Mouse (Mus musculus): ENCODE data around the gene G3bp1. TPM values are rescaled to one million over a fixed set of nuclear protein-coding genes. Genes with fewer than 3 reads are reported as not detected.
A peak's percentile ranks its signal among the peaks of the same experiment; 100 is the strongest.

Gene G3bp1
- polyA plus RNA-seq, 1 experiment from 2014 or later: 140 TPM

- Histone ChIP-seq H3K4me3 (no peak overlapping the region), H3K36me3 (no peaks in the 10 kb centered on the region), H3K4me2 (no peak overlapping the region), H3K9me3 (replicated peaks) (no peaks in the 10 kb centered on the region), H3K27ac (ENCODE audit: poor library complexity, severe bottlenecking) (no peak overlapping the region), H3K9ac (no peak overlapping the region), H3K27me3 (replicated peaks) (no peaks in the 10 kb centered on the region), H3K4me1 (replicated peaks) (peaks cover 20% of the 10 kb centered on the region)
- 80% methylated on average over 3 of the region's 3 CpGs for WGBS
- no peak for ATAC-seq (ENCODE audit: insufficient number of reproducible peaks, low FRiP score)
Observed at GRCm38 (mm10) chr11:55465177-55465576, 4.3 kb upstream of the G3bp1 start.

GRCm38 (mm10) chr11:55468012-55468411, 1.5 kb upstream of the G3bp1 start:
- Histone ChIP-seq H3K36me3 (peaks cover 10% of the 10 kb centered on the region; the same call in 1 of the 2 replicates), H3K4me3 (peak overlapping the region; percentile 54)

GRCm38 (mm10) chr11:55468611-55469047, 856 bp upstream of the G3bp1 start:
- H3K27ac ChIP-seq (ENCODE audit: poor library complexity, severe bottlenecking): peak overlapping the region; percentile 94
- H3K4me1 ChIP-seq (replicated peaks): peaks cover 28% of the 10 kb centered on the region
- H3K4me2 ChIP-seq: peak overlapping the region; percentile 78
- H3K36me3 ChIP-seq: peaks cover 10% of the 10 kb centered on the region; the same call in 1 of the 2 replicates
- peak overlapping the region; percentile 81 for H3K9ac ChIP-seq
- no peaks in the 10 kb centered on the region for H3K9me3 ChIP-seq (replicated peaks)
- H3K27me3 ChIP-seq (replicated peaks): no peaks in the 10 kb centered on the region
- H3K4me3 ChIP-seq: peak overlapping the region; percentile 54
- no peak for ATAC-seq (ENCODE audit: insufficient number of reproducible peaks, low FRiP score)
- 3% methylated on average over 17 of the region's 17 CpGs for WGBS

More at GRCm38 (mm10) chr11:55468012-55468411, 1.5 kb upstream of the G3bp1 start:
- Histone ChIP-seq H3K9ac (peak overlapping the region; percentile 81), H3K4me2 (peak overlapping the region; percentile 78), H3K27me3 (replicated peaks) (no peaks in the 10 kb centered on the region), H3K9me3 (replicated peaks) (no peaks in the 10 kb centered on the region), H3K27ac (ENCODE audit: poor library complexity, severe bottlenecking) (peak overlapping the region; percentile 94; the same call in 1 of the 2 replicates), H3K4me1 (replicated peaks) (peaks cover 23% of the 10 kb centered on the region)
- 67% methylated on average over 10 of the region's 10 CpGs for WGBS
- ATAC-seq (ENCODE audit: insufficient number of reproducible peaks, low FRiP score): no peak

- Histone ChIP-seq H3K9me3 (replicated peaks) (no peaks in the 10 kb centered on the region), H3K4me2 (peak overlapping the region; percentile 77), H3K27me3 (replicated peaks) (no peaks in the 10 kb centered on the region), H3K27ac (ENCODE audit: poor library complexity, severe bottlenecking) (peak overlapping the region; percentile 79), H3K36me3 (peaks cover 20% of the 10 kb centered on the region), H3K9ac (peak overlapping the region; percentile 97), H3K4me3 (peak overlapping the region; percentile 85), H3K4me1 (replicated peaks) (peaks cover 35% of the 10 kb centered on the region)
- no peak; the same call in 1 of the 2 replicates for ATAC-seq (ENCODE audit: insufficient number of reproducible peaks, low FRiP score)
- under 1% methylated on average over 46 of the region's 46 CpGs for WGBS
Observed at GRCm38 (mm10) chr11:55469923-55470691, 622 bp downstream of the G3bp1 start.

- peaks cover 35% of the 10 kb centered on the region for H3K4me1 ChIP-seq (replicated peaks)
- H3K4me2 ChIP-seq: peak overlapping the region; percentile 77
- H3K9ac ChIP-seq: peak overlapping the region; percentile 97
- H3K4me3 ChIP-seq: peak overlapping the region; percentile 85
- H3K27ac ChIP-seq (ENCODE audit: poor library complexity, severe bottlenecking): no peak overlapping the region
- H3K36me3 ChIP-seq: peaks cover 20% of the 10 kb centered on the region
- WGBS: 46% methylated on average over 8 of the region's 8 CpGs
- no peaks in the 10 kb centered on the region for H3K27me3 ChIP-seq (replicated peaks)
- ATAC-seq (ENCODE audit: insufficient number of reproducible peaks, low FRiP score): no peak
- H3K9me3 ChIP-seq (replicated peaks): no peaks in the 10 kb centered on the region
Observed at GRCm38 (mm10) chr11:55470761-55471160, 1.3 kb downstream of the G3bp1 start.

- peak overlapping the region; percentile 85 for H3K4me3 ChIP-seq
- H3K4me2 ChIP-seq: peak overlapping the region; percentile 77
- H3K9me3 ChIP-seq (replicated peaks): no peaks in the 10 kb centered on the region
- no peak for ATAC-seq (ENCODE audit: insufficient number of reproducible peaks, low FRiP score)
- no peak overlapping the region for H3K27ac ChIP-seq (ENCODE audit: poor library complexity, severe bottlenecking)
- 0 out of 2 replicates have a peak overlapping the region, but pooled peaks have one; percentile 97 for H3K9ac ChIP-seq
- H3K4me1 ChIP-seq (replicated peaks): peaks cover 35% of the 10 kb centered on the region
- 88% methylated on average over 7 of the region's 7 CpGs for WGBS
- no peaks in the 10 kb centered on the region for H3K27me3 ChIP-seq (replicated peaks)
- peaks cover 20% of the 10 kb centered on the region for H3K36me3 ChIP-seq
Observed at GRCm38 (mm10) chr11:55471467-55471866, 2.0 kb downstream of the G3bp1 start.

- Histone ChIP-seq H3K4me1 (replicated peaks) (peaks cover 30% of the 10 kb centered on the region), H3K9ac (no peak overlapping the region), H3K9me3 (replicated peaks) (no peaks in the 10 kb centered on the region), H3K36me3 (peaks cover 20% of the 10 kb centered on the region), H3K27me3 (replicated peaks) (no peaks in the 10 kb centered on the region), H3K4me2 (peak overlapping the region; percentile 19; the same call in 1 of the 2 replicates), H3K4me3 (no peak overlapping the region), H3K27ac (ENCODE audit: poor library complexity, severe bottlenecking) (no peak overlapping the region)
- no peak for ATAC-seq (ENCODE audit: insufficient number of reproducible peaks, low FRiP score)
- 64% methylated on average over 3 of the region's 3 CpGs for WGBS
Observed at GRCm38 (mm10) chr11:55473219-55473618, 3.7 kb downstream of the G3bp1 start.

GRCm38 (mm10) chr11:55485443-55485842, 16.0 kb downstream of the G3bp1 start:
- no peaks in the 10 kb centered on the region for H3K9me3 ChIP-seq (replicated peaks)
- WGBS: 96% methylated on average over 7 of the region's 7 CpGs
- no peak overlapping the region for H3K9ac ChIP-seq
- no peak overlapping the region for H3K27ac ChIP-seq (ENCODE audit: poor library complexity, severe bottlenecking)
- no peaks in the 10 kb centered on the region for H3K27me3 ChIP-seq (replicated peaks)
- no peak overlapping the region for H3K4me2 ChIP-seq
- H3K4me1 ChIP-seq (replicated peaks): peaks cover 28% of the 10 kb centered on the region
- H3K4me3 ChIP-seq: no peak overlapping the region
- peaks cover 74% of the 10 kb centered on the region for H3K36me3 ChIP-seq
- no peak for ATAC-seq (ENCODE audit: insufficient number of reproducible peaks, low FRiP score)

GRCm38 (mm10) chr11:55496158-55496557, 26.7 kb downstream of the G3bp1 start:
- Histone ChIP-seq H3K9me3 (replicated peaks) (no peaks in the 10 kb centered on the region), H3K4me1 (replicated peaks) (peaks cover 7% of the 10 kb centered on the region), H3K4me2 (no peak overlapping the region), H3K4me3 (no peak overlapping the region), H3K9ac (no peak overlapping the region), H3K27ac (ENCODE audit: poor library complexity, severe bottlenecking) (no peak overlapping the region), H3K36me3 (peaks cover 93% of the 10 kb centered on the region), H3K27me3 (replicated peaks) (no peaks in the 10 kb centered on the region)
- 77% methylated on average over 6 of the region's 6 CpGs for WGBS
- no peak for ATAC-seq (ENCODE audit: insufficient number of reproducible peaks, low FRiP score)

- Histone ChIP-seq H3K9me3 (replicated peaks) (no peaks in the 10 kb centered on the region), H3K4me2 (no peak overlapping the region), H3K36me3 (peaks cover 93% of the 10 kb centered on the region), H3K9ac (no peak overlapping the region), H3K27ac (ENCODE audit: poor library complexity, severe bottlenecking) (no peak overlapping the region), H3K4me1 (replicated peaks) (peaks cover 7% of the 10 kb centered on the region), H3K4me3 (no peak overlapping the region), H3K27me3 (replicated peaks) (no peaks in the 10 kb centered on the region)
- WGBS: 43% methylated on average over 5 of the region's 5 CpGs
- ATAC-seq (ENCODE audit: insufficient number of reproducible peaks, low FRiP score): peak; percentile 70; the same call in 1 of the 2 replicates
Observed at GRCm38 (mm10) chr11:55497885-55498284, 28.4 kb downstream of the G3bp1 start.

GRCm38 (mm10) chr11:55501955-55502531, 32.6 kb downstream of the G3bp1 start:
- Histone ChIP-seq H3K36me3 (peaks cover 62% of the 10 kb centered on the region), H3K27ac (ENCODE audit: poor library complexity, severe bottlenecking) (no peak overlapping the region), H3K4me1 (replicated peaks) (peaks cover 7% of the 10 kb centered on the region), H3K27me3 (replicated peaks) (no peaks in the 10 kb centered on the region), H3K9me3 (replicated peaks) (no peaks in the 10 kb centered on the region), H3K9ac (no peak overlapping the region), H3K4me3 (no peak overlapping the region), H3K4me2 (no peak overlapping the region)
- WGBS: 89% methylated on average over 8 of the region's 8 CpGs
- no peak for ATAC-seq (ENCODE audit: insufficient number of reproducible peaks, low FRiP score)
